In genomic region chr19:16063533-16063915, GRCm38 (mm10) we compare ENCODE assay signal across 9 mouse cellular contexts.
DNase-seq lines count a peak whose midpoint lies in the region; ATAC-seq and TF ChIP-seq lines count a peak whose summit lies in the region.
"Had no signal": no experiment of that assay in that cellular context is flagged by ENCODE, and none has a peak within 500 bp of the region (broad histone marks: within the 10 kb centered on the region; RNA-seq: fewer than 3 reads in every experiment).

No protein-coding gene starts in this region.

- no peak for TF ChIP-seq CTCF in midbrain, postnatal 0 days (IDR thresholded peaks at IDR 0.05)

- 56% methylated on average over 8 of the region's 8 CpGs for WGBS in kidney, embryonic 16.5 days
- WGBS in heart, embryonic 13.5 days, result 23% methylated on average over 8 of the region's 8 CpGs
- WGBS in intestine, embryonic 16.5 days, result 41% methylated on average over 8 of the region's 8 CpGs
- 56% methylated on average over 8 of the region's 8 CpGs for WGBS in midbrain, postnatal 0 days

- no peaks in the 10 kb centered on the region for H3K36me3 ChIP-seq in kidney, embryonic 16.5 days (ENCODE audit: insufficient read depth, low read length)
- H3K36me3 ChIP-seq in heart, embryonic 13.5 days, result no peaks in the 10 kb centered on the region
- H3K36me3 ChIP-seq in intestine, embryonic 16.5 days (ENCODE audit: control insufficient read depth, insufficient read depth, low read length), result no peaks in the 10 kb centered on the region
- H3K36me3 ChIP-seq in midbrain, postnatal 0 days (ENCODE audit: insufficient read depth, low read length), result no peaks in the 10 kb centered on the region
- H3K36me3 ChIP-seq: limb, embryonic 15.5 days had no signal

- no peaks in the 10 kb centered on the region; the same call in 1 of the 2 replicates for H3K27me3 ChIP-seq in kidney, embryonic 16.5 days (ENCODE audit: insufficient read depth, low read length)
- peaks cover 4% of the 10 kb centered on the region; the same call in 1 of the 2 replicates for H3K27me3 ChIP-seq in heart, embryonic 13.5 days (replicated peaks)
- no peaks in the 10 kb centered on the region for H3K27me3 ChIP-seq in intestine, embryonic 16.5 days (replicated peaks; ENCODE audit: control insufficient read depth, insufficient read depth, low read length)
- H3K27me3 ChIP-seq in midbrain, postnatal 0 days (ENCODE audit: insufficient read depth, low read length), result no peaks in the 10 kb centered on the region
- H3K27me3 ChIP-seq: limb, embryonic 15.5 days had no signal

- no peak overlapping the region for H3K9ac ChIP-seq in kidney, embryonic 16.5 days (replicated peaks; ENCODE audit: low read length)
- no peak overlapping the region for H3K9ac ChIP-seq in heart, embryonic 13.5 days
- H3K9ac ChIP-seq in intestine, embryonic 16.5 days (ENCODE audit: low read depth, low read length), result 0 out of 2 replicates have a peak overlapping the region, but pooled peaks have one; percentile 11
- no peak overlapping the region for H3K9ac ChIP-seq in midbrain, postnatal 0 days (replicated peaks; ENCODE audit: low read length, poor library complexity, severe bottlenecking)

- no peak for DNase-seq in kidney, postnatal 25 days
- no peak for DNase-seq in midbrain, postnatal 0 days (ENCODE audit: low spot score)
- no peak for DNase-seq in cerebellum, adult 11 months
- DNase-seq in thymus, postnatal 36 days, result no peak
- DNase-seq in yolk sac, embryonic 10.5 days (ENCODE audit: low spot score), result no peak

- no peak overlapping the region for H3K27ac ChIP-seq in kidney, embryonic 16.5 days (ENCODE audit: low read length)
- H3K27ac ChIP-seq in heart, embryonic 13.5 days (replicated peaks), result no peak overlapping the region
- H3K27ac ChIP-seq in intestine, embryonic 16.5 days (ENCODE audit: low read length), result no peak overlapping the region
- no peak overlapping the region for H3K27ac ChIP-seq in midbrain, postnatal 0 days (ENCODE audit: low read depth, low read length)
- H3K27ac ChIP-seq: limb, embryonic 15.5 days had no signal

- H3K4me2 ChIP-seq in kidney, embryonic 16.5 days (replicated peaks; ENCODE audit: low read depth, low read length), result peak overlapping the region; percentile 44; the same call in 1 of the 2 replicates
- H3K4me2 ChIP-seq in heart, embryonic 13.5 days, result peak overlapping the region; percentile 67
- peak overlapping the region; percentile 43 for H3K4me2 ChIP-seq in intestine, embryonic 16.5 days (ENCODE audit: low read depth, low read length)
- peak overlapping the region; percentile 43; the same call in 1 of the 2 replicates for H3K4me2 ChIP-seq in midbrain, postnatal 0 days (ENCODE audit: low read depth, low read length, poor library complexity, severe bottlenecking)

- no peaks in the 10 kb centered on the region for H3K9me3 ChIP-seq in kidney, embryonic 16.5 days (ENCODE audit: low read length)
- no peaks in the 10 kb centered on the region for H3K9me3 ChIP-seq in heart, embryonic 13.5 days
- no peaks in the 10 kb centered on the region for H3K9me3 ChIP-seq in intestine, embryonic 16.5 days (ENCODE audit: control insufficient read depth, low read length)
- no peaks in the 10 kb centered on the region for H3K9me3 ChIP-seq in midbrain, postnatal 0 days (ENCODE audit: low read length)
- H3K9me3 ChIP-seq: limb, embryonic 15.5 days had no signal

- H3K4me1 ChIP-seq in kidney, embryonic 16.5 days (ENCODE audit: insufficient read depth, low read length), result 0 out of 2 replicates have a peak, but pooled peaks cover 6% of the 10 kb centered on the region
- H3K4me1 ChIP-seq in heart, embryonic 13.5 days, result peaks cover 8% of the 10 kb centered on the region; the same call in 1 of the 2 replicates
- H3K4me1 ChIP-seq in intestine, embryonic 16.5 days (ENCODE audit: control insufficient read depth, insufficient read depth, low read length), result peaks cover 7% of the 10 kb centered on the region; the same call in 1 of the 2 replicates
- no peaks in the 10 kb centered on the region for H3K4me1 ChIP-seq in midbrain, postnatal 0 days (ENCODE audit: insufficient read depth, low read length)

- no peak overlapping the region for H3K4me3 ChIP-seq in kidney, embryonic 16.5 days (ENCODE audit: low read length)
- peak overlapping the region; percentile 34 for H3K4me3 ChIP-seq in heart, embryonic 13.5 days
- peak overlapping the region; percentile 8 for H3K4me3 ChIP-seq in intestine, embryonic 16.5 days (ENCODE audit: low read length)
- H3K4me3 ChIP-seq in midbrain, postnatal 0 days (ENCODE audit: low read depth, low read length), result no peak overlapping the region

- ATAC-seq in kidney, embryonic 16.5 days (ENCODE audit: low FRiP score, low TSS enrichment), result 0 out of 2 replicates have a peak, but pooled peaks have one; percentile 31
- no peak for ATAC-seq in heart, embryonic 13.5 days (ENCODE audit: extremely low read depth, insufficient number of reproducible peaks, low FRiP score, low TSS enrichment)
- 0 out of 2 replicates have a peak, but pooled peaks have one; percentile 31 for ATAC-seq in intestine, embryonic 16.5 days
- peak; percentile 44 for ATAC-seq in midbrain, postnatal 0 days (ENCODE audit: low FRiP score)

Comparison
In these comparisons a context has a peak if more than half of its experiments do, and no peak if none do; other contexts are left out.
1. H3K4me3 ChIP-seq: peak in heart, embryonic 13.5 days (single experiment) and intestine, embryonic 16.5 days (single experiment); none in kidney, embryonic 16.5 days (single experiment) and midbrain, postnatal 0 days (single experiment).
2. Peak in every context shown above with its lines, with median percentiles within 50 percentile points of each other: H3K4me2 ChIP-seq.